Mouse (Mus musculus) forebrain, embryonic 11.5 days (tissue): ENCODE data around the gene Zfr2. TPM values are rescaled to one million over a fixed set of nuclear protein-coding genes. Genes with fewer than 3 reads are reported as not detected.

Source experiments
- ATAC-seq: fragments of 200-750 bp; cut with Nextera tagmentation; replicated peaks from 2 replicates; pipeline ENCODE4 v1.8.0; 2017; ENCODE audit warnings: moderate TSS enrichment; ENCODE audit not compliant: low FRiP score
- DNase-seq: peaks from one replicate; pipeline ENCODE4 v3.0.0-alpha.2; 2017; ENCODE audit warnings: low spot score
- H3K27ac ChIP-seq: fragments of 300-500 bp; sonication (generic); 2 replicates; pipeline ENCODE4 v1.5.1; 2014; ENCODE audit warnings: low read depth, low read length
- H3K27me3 ChIP-seq: fragments of 300-500 bp; sonication (generic); 2 replicates; pipeline ENCODE4 v1.6.1; 2014; ENCODE audit warnings: mild to moderate bottlenecking, low read length, mixed read lengths; ENCODE audit not compliant: control insufficient read depth, insufficient read depth
- H3K36me3 ChIP-seq: fragments of 300-500 bp; sonication (generic); 2 replicates; pipeline ENCODE4 v1.6.1; 2014; ENCODE audit warnings: mild to moderate bottlenecking, low read length, moderate library complexity, mixed read lengths; ENCODE audit not compliant: control insufficient read depth, insufficient read depth
- H3K4me1 ChIP-seq: fragments of 300-500 bp; sonication (generic); replicated peaks from 2 replicates; pipeline ENCODE4 v1.6.1; 2014; ENCODE audit warnings: low read length, mixed read lengths; ENCODE audit not compliant: control insufficient read depth, insufficient read depth
- H3K4me2 ChIP-seq: fragments of 300-500 bp; sonication (generic); 2 replicates; pipeline ENCODE4 v1.6.1; 2014; ENCODE audit warnings: low read depth, mild to moderate bottlenecking, low read length, moderate library complexity, mixed read lengths; ENCODE audit not compliant: severe bottlenecking
- H3K4me3 ChIP-seq: fragments of 300-500 bp; sonication (generic); 2 replicates; pipeline ENCODE4 v1.5.1; 2014; ENCODE audit warnings: low read depth, low read length
- H3K9ac ChIP-seq: fragments of 300-500 bp; sonication (generic); 2 replicates; pipeline ENCODE4 v1.6.1; 2014; ENCODE audit warnings: low read length
- H3K9me3 ChIP-seq: fragments of 300-500 bp; sonication (generic); 2 replicates; pipeline ENCODE4 v1.6.1; 2016; ENCODE audit warnings: low read length, mixed read lengths; ENCODE audit not compliant: control insufficient read depth
- WGBS: fragments of 180-500 bp; shearing (Covaris S2); extraction: QIAGEN DNeasy Blood & Tissue Kit; methylation state at CpG from one replicate; pipeline ENCODE4 v1.1.7; 2014; 5-methylcytosine and 5-hydroxymethylcytosine counted together
- polyA plus RNA-seq: library from polyadenylated mRNA; unstranded; fragments of >200 nt; fragmentation: Nextera tagmentation; extraction: Ambion mirVana; gene quantifications from 2 replicates; pipeline ENCODE4 v1.2.1, GENCODE M21; 2014

The Zfr2 gene
- polyA plus RNA-seq, 1 experiment from 2014 or later: 6.4 TPM

DNA sequence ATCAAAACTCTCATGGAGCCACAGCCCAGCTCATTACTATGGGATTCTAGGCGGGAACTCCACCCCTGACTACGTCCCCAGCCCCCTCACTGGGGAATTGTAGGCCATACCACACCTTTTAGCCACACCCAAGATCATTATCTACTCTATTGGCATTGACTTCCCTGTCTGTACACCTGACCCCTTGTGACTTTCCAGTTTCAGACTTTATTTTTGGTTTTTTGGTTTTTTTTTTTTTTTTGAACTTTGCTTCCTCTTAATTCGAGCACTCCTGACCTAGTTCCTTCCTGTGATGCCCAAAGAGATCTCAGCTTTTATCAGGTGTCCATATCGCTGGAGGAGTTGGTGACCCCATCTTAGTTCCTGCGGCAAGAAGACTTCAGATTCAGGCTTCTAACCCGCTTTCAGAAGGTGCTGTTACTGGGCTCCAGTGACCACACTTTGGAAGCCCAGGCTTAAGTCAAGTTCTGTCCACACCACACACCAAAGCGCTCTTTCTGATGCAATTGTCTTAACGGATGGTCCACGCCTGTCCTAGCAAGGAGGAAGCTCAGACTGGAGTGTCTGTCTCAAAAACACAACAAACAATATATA lies 58.7 kb downstream of the Zfr2 start, which contains the start of gene Tjp3:
Gene Tjp3, minus strand, starts transcription at position 71 of the 594 bp plus-strand sequence.
- peaks cover 20% of the 10 kb centered on the region for H3K27me3 ChIP-seq
- 81% methylated on average over 9 of the region's 9 CpGs for WGBS
- H3K36me3 ChIP-seq: no peaks in the 10 kb centered on the region
- H3K9me3 ChIP-seq: no peaks in the 10 kb centered on the region
- H3K4me3 ChIP-seq: peak within 1 kb of the TSS; percentile 82; the same call in 1 of the 2 replicates
- ATAC-seq (no peak), DNase-seq (no peak)
- peaks cover 18% of the 10 kb centered on the region; the same call in 1 of the 2 replicates for H3K4me1 ChIP-seq
- no peak within 1 kb of the TSS for H3K4me2 ChIP-seq
- no peak within 1 kb of the TSS for H3K9ac ChIP-seq
- no peak within 1 kb of the TSS for H3K27ac ChIP-seq

DNA sequence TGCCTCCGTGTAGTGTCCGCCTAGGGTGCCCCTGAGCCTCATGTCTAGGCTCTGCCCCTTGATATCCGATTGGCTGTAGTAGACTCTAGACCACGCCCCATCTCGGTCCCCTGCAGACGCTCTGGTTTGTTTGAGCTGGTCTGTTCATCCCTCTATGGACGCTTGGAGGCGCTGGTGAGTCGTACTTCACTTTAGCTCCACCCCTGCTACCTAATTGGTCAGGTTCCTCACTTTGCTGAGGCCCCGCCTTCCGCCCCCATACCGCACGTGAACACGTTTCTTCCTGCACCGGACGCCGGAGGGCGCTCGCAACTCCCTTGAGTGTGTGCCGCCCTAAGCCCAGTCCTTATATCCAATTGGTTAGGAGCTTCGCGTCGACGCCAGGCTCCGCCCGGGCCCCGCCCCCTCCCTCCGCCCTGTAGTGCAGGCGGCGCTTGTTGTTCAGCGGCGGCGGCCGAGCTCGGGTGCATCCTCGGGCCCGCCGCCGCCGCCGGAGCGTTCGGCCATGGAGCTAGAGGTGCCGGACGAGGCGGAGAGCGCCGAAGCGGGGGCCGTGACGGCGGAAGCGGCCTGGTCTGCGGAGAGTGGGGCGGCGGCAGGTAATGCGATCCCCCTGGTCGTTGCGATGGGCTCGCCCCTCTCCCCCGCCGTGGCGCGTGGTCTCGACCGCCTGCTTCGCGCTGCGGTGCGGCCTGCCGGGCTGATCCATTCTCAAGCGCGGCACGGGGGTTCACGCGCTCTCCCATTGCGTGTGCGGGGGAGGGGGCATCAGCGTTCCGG lies 59.8 kb downstream of the Zfr2 start, which contains the start of gene Pip5k1c:
Gene Pip5k1c, plus strand, starts transcription at position 410 of the 780 bp plus-strand sequence.
- ATAC-seq: peak; percentile 94
- WGBS: under 1% methylated on average over 80 of the region's 80 CpGs

DNA sequence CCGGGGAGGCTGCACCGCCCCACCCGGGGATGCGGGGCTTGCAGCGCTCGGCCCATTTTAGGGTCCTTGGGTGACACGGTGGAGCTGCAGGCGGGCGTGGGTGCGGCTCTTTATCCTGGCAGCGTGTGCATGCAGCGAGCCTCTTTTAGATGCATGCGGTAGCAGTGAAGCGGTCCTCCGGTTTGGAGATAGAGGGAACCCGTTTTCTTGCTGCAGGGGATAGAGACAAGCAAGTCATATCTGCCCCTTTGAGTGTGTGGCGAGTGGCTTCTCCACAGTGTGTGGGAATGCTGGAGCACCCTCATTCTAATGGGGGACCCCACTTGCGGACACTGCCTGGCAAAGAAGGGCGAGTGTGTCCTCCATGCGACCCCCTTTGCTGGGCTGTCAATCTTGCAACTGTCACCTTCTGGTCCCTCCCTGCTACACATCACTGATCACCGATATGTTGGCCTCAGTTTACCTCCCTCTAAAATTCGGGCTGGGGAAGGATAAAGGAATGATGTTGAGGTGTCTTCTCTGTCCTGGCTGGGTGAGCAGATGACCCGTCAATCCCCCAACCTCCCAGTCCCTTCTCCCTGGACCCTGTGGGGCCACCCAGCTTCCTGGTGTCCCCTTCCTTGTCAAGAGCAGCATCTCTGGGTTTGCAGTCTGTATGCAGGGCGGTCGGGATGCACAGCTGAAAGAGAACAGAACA lies 60.5 kb downstream of the Zfr2 start:
- H3K4me3 ChIP-seq: peak overlapping the region; percentile 82
- peaks cover 20% of the 10 kb centered on the region for H3K27me3 ChIP-seq
- peaks cover 20% of the 10 kb centered on the region; the same call in 1 of the 2 replicates for H3K4me1 ChIP-seq
- H3K27ac ChIP-seq: peak overlapping the region; percentile 65; the same call in 1 of the 2 replicates
- WGBS: 6% methylated on average over 25 of the region's 25 CpGs
- no peak for DNase-seq
- peak overlapping the region; percentile 90 for H3K9ac ChIP-seq
- H3K9me3 ChIP-seq: no peaks in the 10 kb centered on the region
- H3K36me3 ChIP-seq: no peaks in the 10 kb centered on the region
- peak overlapping the region; percentile 95 for H3K4me2 ChIP-seq
- peak; percentile 1; the same call in 1 of the 2 replicates for ATAC-seq

More for the DNA sequence above, 59.8 kb downstream of the Zfr2 start, which contains the start of gene Pip5k1c:
- Histone ChIP-seq H3K27me3 (peaks cover 20% of the 10 kb centered on the region), H3K27ac (peak within 1 kb of the TSS; percentile 65; the same call in 1 of the 2 replicates), H3K9me3 (no peaks in the 10 kb centered on the region), H3K4me3 (peak within 1 kb of the TSS; percentile 82), H3K36me3 (no peaks in the 10 kb centered on the region), H3K4me2 (peak within 1 kb of the TSS; percentile 95), H3K4me1 (peaks cover 20% of the 10 kb centered on the region; the same call in 1 of the 2 replicates), H3K9ac (peak within 1 kb of the TSS; percentile 90)
- DNase-seq: peak; percentile 100

DNA sequence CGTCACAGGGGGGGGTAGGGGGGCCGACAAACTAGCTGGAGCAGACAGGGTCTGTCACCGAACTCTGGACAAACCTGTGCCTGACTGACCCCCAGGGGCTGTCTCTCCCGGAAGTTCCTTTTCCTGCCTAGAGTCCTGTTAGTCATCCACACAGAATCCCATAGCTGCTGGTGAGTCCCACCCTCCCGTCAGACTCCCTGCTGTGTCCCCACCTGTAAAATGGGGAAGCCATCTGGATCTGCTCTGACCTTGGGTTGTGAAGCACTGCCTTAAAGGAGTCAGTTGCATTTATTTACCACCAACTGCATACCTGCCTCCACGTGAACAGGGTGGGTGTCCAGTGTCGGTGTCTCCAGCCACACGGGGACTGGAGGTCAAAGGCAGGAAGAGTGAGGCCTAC lies 61.5 kb downstream of the Zfr2 start:
- 70% methylated on average over 8 of the region's 8 CpGs for WGBS
- Histone ChIP-seq H3K9ac (peak overlapping the region; percentile 8; the same call in 1 of the 2 replicates), H3K4me3 (peak overlapping the region; percentile 5; the same call in 1 of the 2 replicates), H3K9me3 (no peaks in the 10 kb centered on the region), H3K36me3 (no peaks in the 10 kb centered on the region), H3K27me3 (peaks cover 19% of the 10 kb centered on the region), H3K4me2 (peak overlapping the region; percentile 95), H3K4me1 (peaks cover 20% of the 10 kb centered on the region; the same call in 1 of the 2 replicates), H3K27ac (no peak overlapping the region)
- ATAC-seq (no peak), DNase-seq (no peak)

DNA sequence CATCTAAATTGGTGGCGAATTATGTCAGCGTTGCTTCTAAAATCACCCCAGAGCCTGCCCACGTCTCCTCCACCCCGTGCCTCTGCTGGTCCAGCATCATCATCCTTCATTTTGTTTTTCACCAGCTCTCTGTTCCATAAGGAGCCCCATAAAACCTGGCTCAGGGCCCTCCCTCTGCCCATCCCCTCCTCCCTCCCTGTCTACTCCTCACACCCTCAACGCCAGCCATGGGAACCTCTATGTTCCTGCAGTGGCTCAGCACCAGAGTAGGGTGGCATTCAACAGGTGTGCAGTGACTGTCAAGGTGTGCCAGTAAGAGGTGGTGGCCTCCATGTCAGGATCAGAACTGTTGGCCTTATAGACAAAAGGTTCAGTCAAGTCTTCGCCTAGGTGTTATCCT lies 62.2 kb downstream of the Zfr2 start:
- Histone ChIP-seq H3K27me3 (peaks cover 13% of the 10 kb centered on the region), H3K27ac (no peak overlapping the region), H3K4me1 (peaks cover 20% of the 10 kb centered on the region; the same call in 1 of the 2 replicates), H3K36me3 (no peaks in the 10 kb centered on the region), H3K9me3 (no peaks in the 10 kb centered on the region), H3K4me2 (no peak overlapping the region), H3K4me3 (no peak overlapping the region), H3K9ac (no peak overlapping the region)
- WGBS: 91% methylated on average over 6 of the region's 6 CpGs
- DNase-seq (no peak), ATAC-seq (no peak)

DNA sequence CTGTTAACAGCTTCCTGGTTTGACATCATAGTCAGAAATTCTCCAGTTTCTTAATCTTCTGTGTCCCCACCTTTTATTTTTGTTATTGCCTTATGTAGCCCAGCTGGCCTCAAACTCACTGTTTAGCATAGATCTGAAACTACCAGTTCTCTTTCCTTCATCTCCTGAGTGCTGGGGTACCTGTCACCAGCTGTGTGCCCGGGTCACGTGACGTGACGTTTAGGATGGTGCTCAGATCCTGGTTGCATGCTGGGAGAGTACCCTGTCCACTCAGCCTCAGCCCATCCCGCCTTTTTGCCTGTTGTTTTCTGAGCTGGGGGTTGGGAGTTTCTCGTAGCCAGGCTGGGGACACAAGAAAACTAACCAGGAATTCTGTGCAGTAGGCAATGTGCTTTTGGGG lies 64.3 kb downstream of the Zfr2 start:
- ATAC-seq (no peak), DNase-seq (no peak)
- WGBS: 83% methylated on average over 6 of the region's 6 CpGs
- Histone ChIP-seq H3K4me2 (no peak overlapping the region), H3K4me3 (no peak overlapping the region), H3K27me3 (no peaks in the 10 kb centered on the region), H3K36me3 (no peaks in the 10 kb centered on the region), H3K27ac (no peak overlapping the region), H3K4me1 (peaks cover 17% of the 10 kb centered on the region; the same call in 1 of the 2 replicates), H3K9ac (no peak overlapping the region), H3K9me3 (no peaks in the 10 kb centered on the region)

DNA sequence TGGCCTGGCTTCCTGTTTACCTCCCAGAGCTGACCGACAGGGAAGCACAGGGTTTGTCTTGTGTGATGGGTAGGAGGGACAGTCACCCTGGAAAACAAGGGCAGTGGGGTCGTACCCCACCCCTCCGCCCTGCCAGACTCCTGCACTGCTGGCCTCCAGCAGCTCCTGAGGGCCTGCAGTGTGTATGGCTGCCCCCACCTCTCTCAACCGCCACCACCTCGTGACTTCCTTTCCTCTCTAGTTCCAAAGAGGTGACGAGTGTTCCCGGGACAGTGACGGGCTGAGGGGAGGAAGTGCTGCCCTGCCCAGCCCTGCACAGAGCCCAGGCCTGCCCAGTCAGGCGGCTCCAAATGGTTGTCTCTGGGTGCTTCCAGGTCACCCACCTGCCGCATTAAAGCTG lies 64.9 kb downstream of the Zfr2 start:
- no peaks in the 10 kb centered on the region for H3K36me3 ChIP-seq
- no peak overlapping the region for H3K9ac ChIP-seq
- ATAC-seq (no peak), DNase-seq (no peak)
- no peaks in the 10 kb centered on the region for H3K27me3 ChIP-seq
- peaks cover 17% of the 10 kb centered on the region; the same call in 1 of the 2 replicates for H3K4me1 ChIP-seq
- no peaks in the 10 kb centered on the region for H3K9me3 ChIP-seq
- WGBS: 79% methylated on average over 10 of the region's 10 CpGs
- no peak overlapping the region for H3K27ac ChIP-seq
- H3K4me2 ChIP-seq: no peak overlapping the region
- no peak overlapping the region for H3K4me3 ChIP-seq

DNA sequence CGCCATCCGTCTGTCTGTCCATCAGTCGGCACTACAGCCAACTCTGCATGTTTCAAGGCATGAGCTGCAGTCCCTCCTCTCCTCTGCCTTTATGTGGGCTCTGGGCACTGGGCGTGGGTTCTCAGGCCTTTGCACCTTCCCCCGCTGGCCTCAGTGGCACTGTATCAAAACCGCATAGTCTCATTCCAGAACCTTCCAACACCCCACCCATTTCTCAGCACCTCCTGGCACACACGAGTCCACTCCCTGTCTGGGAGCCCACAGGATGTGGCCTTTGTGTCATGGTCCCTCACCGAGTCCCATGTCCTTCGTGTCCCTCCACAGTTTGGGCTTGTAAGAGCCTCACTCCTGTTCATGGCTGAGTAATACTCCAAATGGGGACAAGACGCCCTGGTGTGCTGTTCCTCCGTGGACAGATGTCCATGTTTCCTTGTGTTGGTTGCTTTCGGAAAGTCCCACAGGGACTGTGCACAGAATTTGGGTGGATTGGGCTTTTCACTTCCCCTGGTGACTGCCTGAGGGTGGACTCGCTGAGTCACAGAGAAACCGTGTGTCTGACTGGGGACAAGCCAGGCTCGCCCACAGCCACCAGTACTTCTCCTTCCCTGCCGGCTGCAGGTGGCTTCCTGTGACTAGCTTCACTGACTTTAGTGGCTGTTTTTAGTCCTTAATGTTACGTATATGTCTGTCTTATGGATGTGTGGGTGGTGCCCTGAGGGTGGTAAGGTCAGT lies 65.6 kb downstream of the Zfr2 start:
- Histone ChIP-seq H3K27ac (no peak overlapping the region), H3K27me3 (no peaks in the 10 kb centered on the region), H3K4me3 (no peak overlapping the region), H3K9me3 (no peaks in the 10 kb centered on the region), H3K36me3 (no peaks in the 10 kb centered on the region), H3K9ac (no peak overlapping the region), H3K4me2 (no peak overlapping the region), H3K4me1 (peaks cover 16% of the 10 kb centered on the region; the same call in 1 of the 2 replicates)
- ATAC-seq (no peak), DNase-seq (no peak)
- WGBS: 96% methylated on average over 17 of the region's 17 CpGs
